Mouse (Mus musculus) liver, embryonic 16.5 days (tissue): ENCODE data around the gene Itm2a. TPM values are rescaled to one million over a fixed set of nuclear protein-coding genes. Genes with fewer than 3 reads are reported as not detected.

Experiments used
- ATAC-seq: fragments of 200-750 bp; cut with Nextera tagmentation; 2 replicates; pipeline ENCODE4 v1.8.0; 2017; ENCODE audit warnings: low read depth, mild to moderate bottlenecking, moderate number of reproducible peaks, moderate library complexity
- H3K27ac ChIP-seq: fragments of 300-500 bp; sonication (generic); 2 replicates; pipeline ENCODE4 v1.5.1; 2014; ENCODE audit warnings: mild to moderate bottlenecking, low read length
- H3K27me3 ChIP-seq: fragments of 300-500 bp; sonication (generic); 2 replicates; pipeline ENCODE4 v1.6.1; 2014; ENCODE audit warnings: low read depth, low read length, mixed read lengths; ENCODE audit not compliant: control insufficient read depth, insufficient read depth
- H3K36me3 ChIP-seq: fragments of 300-500 bp; sonication (generic); 2 replicates; pipeline ENCODE4 v1.6.1; 2014; ENCODE audit warnings: mild to moderate bottlenecking; ENCODE audit not compliant: control insufficient read depth, insufficient read depth
- H3K4me1 ChIP-seq: fragments of 300-500 bp; sonication (generic); 2 replicates; pipeline ENCODE4 v1.6.1; 2014; ENCODE audit warnings: low read depth, low read length, mixed read lengths; ENCODE audit not compliant: control insufficient read depth
- H3K4me2 ChIP-seq: fragments of 300-500 bp; sonication (generic); 2 replicates; pipeline ENCODE4 v1.6.1; 2014; ENCODE audit warnings: low read depth, low read length, mixed read lengths
- H3K4me3 ChIP-seq: fragments of 300-500 bp; sonication (generic); 2 replicates; pipeline ENCODE4 v1.5.1; 2014; ENCODE audit warnings: low read depth, mild to moderate bottlenecking, low read length
- H3K9ac ChIP-seq: fragments of 300-500 bp; sonication (generic); 2 replicates; pipeline ENCODE4 v1.6.1; 2014; ENCODE audit warnings: low read depth, low read length
- H3K9me3 ChIP-seq: fragments of 300-500 bp; sonication (generic); replicated peaks from 2 replicates; pipeline ENCODE4 v1.6.1; 2016; ENCODE audit warnings: low read length; ENCODE audit not compliant: control insufficient read depth
- WGBS: fragments of 180-500 bp; shearing (Covaris S2); extraction: QIAGEN DNeasy Blood & Tissue Kit; methylation state at CpG from one replicate; pipeline ENCODE4 v1.1.7; 2014; ENCODE audit not compliant: insufficient replicate concordance; 5-methylcytosine and 5-hydroxymethylcytosine counted together
- polyA plus RNA-seq: library from polyadenylated mRNA; unstranded; fragments of >200 nt; fragmentation: Nextera tagmentation; extraction: Ambion mirVana; gene quantifications from 2 replicates; pipeline ENCODE4 v1.2.1, GENCODE M21; 2015

Gene Itm2a
- polyA plus RNA-seq, result 129 and 131 TPM in 2 replicates

DNA sequence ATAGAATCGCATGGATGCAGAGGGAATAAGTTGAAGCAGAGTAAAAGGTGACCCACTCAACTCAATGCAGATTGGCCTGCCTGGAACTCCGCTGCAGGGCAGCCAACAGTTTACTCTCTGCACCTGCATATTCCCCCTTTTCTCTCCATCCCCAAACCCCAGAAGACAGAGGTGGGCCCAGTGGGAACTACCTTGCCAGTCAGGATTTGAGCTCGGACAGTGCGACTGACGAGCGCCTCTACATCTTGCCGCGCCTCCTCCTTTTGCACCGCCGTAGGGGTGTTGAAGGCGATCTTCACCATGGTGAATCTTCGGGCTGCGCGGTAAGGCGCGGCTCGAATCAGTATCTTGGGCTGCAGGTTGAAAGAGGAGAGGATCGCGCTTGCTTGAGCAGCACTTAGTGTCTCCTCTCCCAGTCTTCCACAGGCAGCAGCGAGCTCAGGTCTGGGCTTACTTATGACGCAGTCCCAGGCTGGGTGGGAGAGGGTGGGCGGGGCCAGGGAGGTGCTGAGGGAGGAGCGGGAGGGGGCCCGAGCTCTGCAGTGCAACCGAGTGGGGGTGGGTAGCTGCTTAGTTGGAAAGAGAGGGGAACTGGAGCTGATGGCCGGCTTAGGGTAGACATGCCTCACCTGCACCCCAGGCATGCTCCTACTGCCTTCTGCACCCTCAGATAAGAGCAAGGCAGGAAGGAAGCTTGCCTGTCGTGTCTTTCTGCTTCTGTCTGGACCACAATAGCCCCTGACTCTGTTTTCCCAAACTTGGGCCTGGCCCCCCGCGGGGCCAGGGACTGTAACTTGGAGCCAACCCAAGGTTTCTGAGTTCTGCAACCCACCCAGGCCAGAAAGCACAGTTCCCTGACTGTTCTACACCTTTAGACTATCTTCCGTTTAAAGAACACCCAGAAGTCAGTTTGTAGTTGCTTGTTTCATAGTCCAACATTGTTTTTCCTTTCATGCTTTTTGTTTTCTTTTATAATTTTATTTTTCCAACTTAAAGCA is at the start of gene Itm2a:
Gene Itm2a, minus strand, starts transcription at position 462 of the 998 bp plus-strand sequence.
- peak; percentile 77 for ATAC-seq
- H3K27me3 ChIP-seq, result no peaks in the 10 kb centered on the region
- peak within 1 kb of the TSS; percentile 37; the same call in 1 of the 2 replicates for H3K9ac ChIP-seq
- no peaks in the 10 kb centered on the region for H3K36me3 ChIP-seq
- peak within 1 kb of the TSS; percentile 49 for H3K4me2 ChIP-seq
- WGBS, result 10% methylated on average over 29 of the region's 30 CpGs
- no peaks in the 10 kb centered on the region for H3K4me1 ChIP-seq
- H3K27ac ChIP-seq, result no peak within 1 kb of the TSS
- H3K4me3 ChIP-seq, result peak within 1 kb of the TSS; percentile 56
- H3K9me3 ChIP-seq, result no peaks in the 10 kb centered on the region

DNA sequence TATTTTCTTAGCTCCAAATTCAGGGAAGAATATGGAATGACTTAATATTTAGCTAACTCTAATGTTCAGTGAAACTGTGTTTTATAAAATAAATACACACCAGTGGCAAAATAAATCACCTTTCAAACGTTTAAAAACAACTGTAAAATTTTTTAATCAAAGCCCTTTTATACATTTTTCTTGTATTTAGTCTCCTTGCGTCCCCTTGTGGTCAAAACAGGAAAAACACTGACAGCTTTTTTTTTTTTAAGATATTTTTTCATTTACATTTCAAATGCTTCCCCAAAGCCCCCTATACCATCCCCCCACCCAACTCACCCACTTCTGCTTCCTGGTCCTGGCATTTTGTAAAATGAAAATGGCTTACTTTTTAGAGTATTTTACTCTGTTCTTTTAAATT is 32.7 kb upstream of the Itm2a start:
- no peaks in the 10 kb centered on the region for H3K27me3 ChIP-seq
- H3K36me3 ChIP-seq, result no peaks in the 10 kb centered on the region
- H3K4me2 ChIP-seq, result no peak overlapping the region
- no peak overlapping the region for H3K9ac ChIP-seq
- WGBS, result 2% methylated on average over 2 of the region's 2 CpGs
- no peaks in the 10 kb centered on the region for H3K4me1 ChIP-seq
- H3K4me3 ChIP-seq, result no peak overlapping the region
- no peak for ATAC-seq
- no peak overlapping the region for H3K27ac ChIP-seq
- H3K9me3 ChIP-seq, result no peaks in the 10 kb centered on the region

- WGBS, result 59% methylated on average over 2 of the region's 2 CpGs
- H3K4me2 ChIP-seq, result no peak overlapping the region
- no peak for ATAC-seq
- H3K36me3 ChIP-seq, result no peaks in the 10 kb centered on the region
- H3K9me3 ChIP-seq, result no peaks in the 10 kb centered on the region
- no peak overlapping the region for H3K4me3 ChIP-seq
- no peak overlapping the region for H3K9ac ChIP-seq
- no peaks in the 10 kb centered on the region for H3K4me1 ChIP-seq
- H3K27me3 ChIP-seq, result no peaks in the 10 kb centered on the region
- H3K27ac ChIP-seq, result no peak overlapping the region
These were observed 18.1 kb upstream of the Itm2a start for GRCm38 (mm10) chrX:107421304-107421703.

DNA sequence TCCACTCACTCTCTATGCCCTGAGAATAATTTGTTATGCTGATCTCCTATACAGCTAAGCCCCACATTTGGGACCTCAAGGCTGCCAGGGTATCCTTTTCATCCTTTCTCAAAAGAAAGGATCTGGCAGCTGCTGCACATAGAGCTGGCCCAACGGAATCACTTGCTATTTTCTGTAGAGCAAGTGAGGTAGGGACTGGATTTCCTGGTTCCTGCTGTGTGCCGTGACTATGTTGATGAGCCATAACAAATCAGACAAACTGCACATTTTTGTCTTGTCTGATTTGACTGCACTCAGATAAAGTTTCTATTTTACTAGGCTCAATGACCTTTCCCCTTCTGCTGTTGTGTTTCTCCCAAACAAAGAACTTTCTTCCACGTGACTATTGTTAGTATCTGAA is 14.2 kb upstream of the Itm2a start:
- no peak overlapping the region for H3K4me3 ChIP-seq
- H3K9ac ChIP-seq, result no peak overlapping the region
- no peaks in the 10 kb centered on the region for H3K4me1 ChIP-seq
- no peaks in the 10 kb centered on the region for H3K27me3 ChIP-seq
- no peaks in the 10 kb centered on the region for H3K36me3 ChIP-seq
- H3K27ac ChIP-seq, result no peak overlapping the region
- no peak overlapping the region for H3K4me2 ChIP-seq
- 50% methylated on average over 3 of the region's 3 CpGs for WGBS
- H3K9me3 ChIP-seq, result no peaks in the 10 kb centered on the region
- no peak for ATAC-seq

GRCm38 (mm10) chrX:107415999-107416398 is 12.8 kb upstream of the Itm2a start:
- H3K9me3 ChIP-seq, result no peaks in the 10 kb centered on the region
- no peak overlapping the region for H3K9ac ChIP-seq
- no peak overlapping the region for H3K27ac ChIP-seq
- no peak overlapping the region for H3K4me3 ChIP-seq
- ATAC-seq, result no peak
- H3K4me2 ChIP-seq, result no peak overlapping the region
- H3K27me3 ChIP-seq, result no peaks in the 10 kb centered on the region
- no peaks in the 10 kb centered on the region for H3K36me3 ChIP-seq
- 59% methylated on average over 1 of the region's 1 CpGs for WGBS
- H3K4me1 ChIP-seq, result no peaks in the 10 kb centered on the region

DNA sequence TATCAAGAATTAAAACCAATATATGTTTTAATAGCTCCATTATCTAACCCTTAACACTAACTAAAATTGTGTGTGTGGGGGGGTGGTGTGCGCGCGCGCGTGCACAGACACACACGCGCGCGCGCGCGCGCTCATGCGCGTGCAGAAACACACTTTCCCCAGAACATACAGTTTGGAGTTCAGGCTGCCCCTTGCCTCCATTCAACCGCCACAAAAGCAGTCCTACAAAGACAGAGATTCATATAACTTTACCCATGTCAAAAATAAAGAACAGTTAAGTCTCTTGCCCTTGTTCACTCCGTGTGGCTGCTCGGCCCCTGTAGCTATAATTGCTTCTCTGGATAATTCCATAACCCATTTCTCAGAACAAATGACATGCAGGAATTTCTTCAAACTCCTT is 695 bp downstream of the Itm2a start:
- no peaks in the 10 kb centered on the region for H3K9me3 ChIP-seq
- no peak overlapping the region for H3K27ac ChIP-seq
- no peak for ATAC-seq
- H3K36me3 ChIP-seq, result no peaks in the 10 kb centered on the region
- H3K27me3 ChIP-seq, result no peaks in the 10 kb centered on the region
- H3K4me2 ChIP-seq, result peak overlapping the region; percentile 49
- 18% methylated on average over 18 of the region's 18 CpGs for WGBS
- H3K4me1 ChIP-seq, result no peaks in the 10 kb centered on the region
- H3K4me3 ChIP-seq, result peak overlapping the region; percentile 56
- H3K9ac ChIP-seq, result no peak overlapping the region

DNA sequence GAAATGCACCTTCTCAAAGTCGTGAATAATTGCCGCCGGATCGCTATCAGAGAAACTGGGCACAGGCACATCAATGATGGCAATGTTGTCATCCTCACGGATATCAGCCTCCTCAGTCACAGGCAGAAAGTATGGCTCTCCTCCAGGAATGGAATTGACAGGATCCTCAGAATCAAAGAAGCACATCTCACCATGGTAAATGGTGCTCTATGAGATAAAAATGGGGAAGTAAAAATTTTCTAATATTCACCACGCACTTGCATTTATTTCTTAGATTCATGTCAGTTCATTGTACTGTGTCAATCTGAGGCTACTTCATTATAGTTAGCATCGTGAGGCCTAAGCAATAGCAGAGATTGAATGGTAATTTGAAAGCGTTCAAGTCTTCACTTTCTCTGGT is 4.1 kb downstream of the Itm2a start:
- Histone ChIP-seq H3K4me2 (no peak overlapping the region), H3K4me1 (no peaks in the 10 kb centered on the region), H3K4me3 (no peak overlapping the region), H3K27me3 (no peaks in the 10 kb centered on the region), H3K9me3 (no peaks in the 10 kb centered on the region), H3K27ac (no peak overlapping the region), H3K9ac (no peak overlapping the region), H3K36me3 (no peaks in the 10 kb centered on the region)
- no peak for ATAC-seq
- WGBS, result 70% methylated on average over 8 of the region's 8 CpGs

DNA sequence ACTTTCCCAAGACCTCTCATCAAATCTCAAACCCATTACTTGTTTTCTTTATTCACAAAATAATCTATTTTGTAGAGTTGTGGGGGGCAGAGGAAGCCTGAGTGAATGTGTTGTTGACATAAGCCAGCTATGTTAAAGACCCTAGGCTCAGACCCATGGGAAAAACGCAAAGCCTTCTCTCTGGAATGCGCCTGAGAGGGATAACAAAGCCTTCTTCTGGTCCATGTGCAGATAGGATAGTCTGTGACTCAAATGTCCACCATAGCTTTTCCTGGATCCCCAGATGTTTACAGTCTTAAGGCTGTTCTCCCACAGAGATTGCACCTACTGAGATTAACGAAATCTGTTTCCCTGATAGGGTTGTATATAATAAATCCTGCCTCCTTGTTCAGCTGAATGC is 9.9 kb downstream of the Itm2a start:
- Histone ChIP-seq H3K9me3 (no peaks in the 10 kb centered on the region), H3K27ac (no peak overlapping the region), H3K36me3 (no peaks in the 10 kb centered on the region), H3K27me3 (no peaks in the 10 kb centered on the region), H3K4me3 (no peak overlapping the region), H3K4me2 (no peak overlapping the region), H3K9ac (no peak overlapping the region), H3K4me1 (no peaks in the 10 kb centered on the region)
- WGBS, result 49% methylated on average over 3 of the region's 3 CpGs
- ATAC-seq, result no peak

DNA sequence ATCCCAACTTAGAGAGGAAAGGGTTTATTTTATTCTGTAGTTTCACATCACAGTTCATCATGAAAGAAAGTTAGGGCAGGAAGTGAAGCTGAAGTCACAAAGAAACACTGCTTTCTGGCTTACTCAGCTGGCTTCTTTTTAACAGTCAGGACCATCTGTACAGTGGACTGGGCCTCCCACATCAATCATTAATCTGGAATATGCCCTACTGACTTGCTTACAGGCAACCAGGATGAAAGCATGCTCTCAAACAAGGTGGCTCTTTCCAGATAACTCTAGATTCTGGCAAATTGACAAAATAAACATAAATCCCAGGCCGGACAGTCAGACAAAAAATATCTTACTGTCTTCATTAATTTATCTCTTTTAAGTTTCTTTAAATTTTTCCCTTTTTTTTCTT is 27.8 kb downstream of the Itm2a start:
- 51% methylated on average over 1 of the region's 1 CpGs for WGBS
- Histone ChIP-seq H3K9ac (no peak overlapping the region), H3K4me2 (no peak overlapping the region), H3K4me1 (no peaks in the 10 kb centered on the region), H3K4me3 (no peak overlapping the region), H3K27me3 (no peaks in the 10 kb centered on the region), H3K9me3 (no peaks in the 10 kb centered on the region), H3K36me3 (no peaks in the 10 kb centered on the region), H3K27ac (no peak overlapping the region)
- peak; percentile 43; the same call in 1 of the 2 replicates for ATAC-seq
